Mouse (Mus musculus): ENCODE results near the gene Fam83g.

GRCm38 (mm10) chr11:61649626-61650025 is 34.3 kb upstream of the Fam83g start:
- TF ChIP-seq POLR2A (IDR thresholded peaks at IDR 0.05; ENCODE audit: insufficient read depth, low read depth, low read length) (no peak), EP300 (IDR thresholded peaks at IDR 0.05; ENCODE audit: insufficient read depth, low read depth, low read length) (no peak)
